Comparison of ENCODE assay signal across 16 mouse cellular contexts in genomic region chr5:25085170-25085569, GRCm38 (mm10). TPM values are rescaled to one million over a fixed set of nuclear protein-coding genes. Genes with fewer than 3 reads are reported as not detected.
DNase-seq lines count a peak whose midpoint lies in the region; ATAC-seq lines count a peak whose summit lies in the region.
"Had no signal": no experiment of that assay in that cellular context is flagged by ENCODE, and none has a peak within 500 bp of the region (broad histone marks: within the 10 kb centered on the region; RNA-seq: fewer than 3 reads in every experiment).

No protein-coding gene starts in this region.

- H3K4me2 ChIP-seq in midbrain, embryonic 11.5 days = no peak overlapping the region
- H3K4me2 ChIP-seq: limb, embryonic 15.5 days had no signal

- no peaks in the 10 kb centered on the region for H3K9me3 ChIP-seq in midbrain, embryonic 11.5 days (ENCODE audit: control insufficient read depth, low read length)
- no peaks in the 10 kb centered on the region for H3K9me3 ChIP-seq in embryonic facial prominence, embryonic 10.5 days
- H3K9me3 ChIP-seq: limb, embryonic 15.5 days; megakaryocyte, embryonic 14.5 days had no signal

- WGBS in midbrain, embryonic 11.5 days = 87% methylated on average over 10 of the region's 10 CpGs
- 89% methylated on average over 10 of the region's 10 CpGs for WGBS in embryonic facial prominence, embryonic 10.5 days

- H3K27ac ChIP-seq in brown adipose tissue, adult 24 weeks (replicated peaks; ENCODE audit: low read depth, low read length) = 0 out of 2 replicates have a peak overlapping the region, but pooled peaks have one; percentile 17
- no peak overlapping the region for H3K27ac ChIP-seq in midbrain, embryonic 11.5 days (ENCODE audit: low read depth, low read length)
- H3K27ac ChIP-seq in embryonic facial prominence, embryonic 10.5 days (replicated peaks) = no peak overlapping the region
- H3K27ac ChIP-seq: limb, embryonic 15.5 days had no signal

- ATAC-seq in midbrain, embryonic 11.5 days (ENCODE audit: low FRiP score) = no peak
- ATAC-seq in megakaryocyte-erythroid progenitor cell, adult 5-6 weeks (replicated peaks; ENCODE audit: low FRiP score, low TSS enrichment, poor library complexity, severe bottlenecking) = no peak
- ATAC-seq: inflammation-experienced regulatory T-cells, adult 6 months had no signal

- no peak overlapping the region for H3K9ac ChIP-seq in midbrain, embryonic 11.5 days (ENCODE audit: low read length)
- H3K9ac ChIP-seq: limb, embryonic 15.5 days had no signal

- no peaks in the 10 kb centered on the region for H3K36me3 ChIP-seq in midbrain, embryonic 11.5 days (ENCODE audit: control insufficient read depth, insufficient read depth, low read length)
- no peaks in the 10 kb centered on the region for H3K36me3 ChIP-seq in embryonic facial prominence, embryonic 10.5 days (replicated peaks)
- H3K36me3 ChIP-seq: limb, embryonic 15.5 days had no signal

- H3K27me3 ChIP-seq in midbrain, embryonic 11.5 days (ENCODE audit: control insufficient read depth, insufficient read depth, low read length) = no peaks in the 10 kb centered on the region
- H3K27me3 ChIP-seq in embryonic facial prominence, embryonic 10.5 days (replicated peaks; ENCODE audit: low read depth, poor library complexity, severe bottlenecking) = no peaks in the 10 kb centered on the region
- H3K27me3 ChIP-seq: limb, embryonic 15.5 days had no signal

- H3K4me1 ChIP-seq in brown adipose tissue, adult 24 weeks (ENCODE audit: control insufficient read depth, insufficient read depth, insufficient read length, low read length) = peaks cover 39% of the 10 kb centered on the region
- no peaks in the 10 kb centered on the region for H3K4me1 ChIP-seq in midbrain, embryonic 11.5 days (ENCODE audit: control insufficient read depth, insufficient read depth, low read length)
- H3K4me1 ChIP-seq in embryonic facial prominence, embryonic 10.5 days = 0 out of 2 replicates have a peak, but pooled peaks cover 3% of the 10 kb centered on the region

- intact Hi-C loops in left cerebral cortex, postnatal 14 days (cut with DNase I) = loop anchor here (5.0 kb wide), 1 partner anchor 77 kb away; no protein-coding TSS in a partner anchor

- peak; percentile 94 for DNase-seq in brain, adult 2 months (ENCODE audit: low read depth, low spot score)
- DNase-seq in layer of hippocampus, adult 8-10 months (ENCODE audit: low spot score in 2 of 2) = peak; percentile 89 to 91
- DNase-seq in left cerebral cortex, postnatal 14 days (ENCODE audit: low spot score in 2 of 2) = peak; percentile 79 to 88
- no peak for DNase-seq in midbrain, embryonic 11.5 days (ENCODE audit: low spot score, missing footprints)
- DNase-seq in gastrocnemius, postnatal 4 days (ENCODE audit: low spot score in 2 of 2) = no peak
- DNase-seq in embryonic facial prominence, embryonic 10.5 days (ENCODE audit: low spot score) = no peak
- DNase-seq: adrenal gland, postnatal 10 days; embryo, embryonic 11 days; heart, postnatal 10 days; kidney, postnatal 10 days; lung, adult 2 months had no signal

- H3K4me3 ChIP-seq in brown adipose tissue, adult 24 weeks (ENCODE audit: insufficient read depth, low read depth, low read length) = no peak overlapping the region
- no peak overlapping the region for H3K4me3 ChIP-seq in midbrain, embryonic 11.5 days (ENCODE audit: low read depth, low read length)
- H3K4me3 ChIP-seq in embryonic facial prominence, embryonic 10.5 days = no peak overlapping the region
- H3K4me3 ChIP-seq: limb, embryonic 15.5 days; megakaryocyte, embryonic 14.5 days had no signal

RNA-seq across cellular contexts. Expression of gene Prkag2, which starts 15.3 kb away (rescaled TPM):
- polyA plus RNA-seq in brown adipose tissue, adult 24 weeks (2012; ENCODE audit: insufficient read depth, insufficient read length, missing spikeins) = 32.6 and 60.2 TPM in 2 replicates
- 100 to 1,000 TPM; 143 to 198 (median 175) TPM for total RNA-seq in layer of hippocampus, adult 8-10 months (2022)
- 100 to 1,000 TPM in 1 of 2 experiments, 10 to 100 TPM in 1; 99.4 to 104 TPM for total RNA-seq in left cerebral cortex, postnatal 14 days (2021)
- polyA plus RNA-seq in midbrain, embryonic 11.5 days (2014; fragmentation: Nextera tagmentation; extraction: Ambion mirVana) = 59.8 and 62.1 TPM in 2 replicates
- total RNA-seq in gastrocnemius, postnatal 4 days (2021) = 10 to 100 TPM; 19.7 to 23.8 TPM
- 6.9 and 9.3 TPM in 2 replicates for total RNA-seq in megakaryocyte-erythroid progenitor cell, adult 5-6 weeks (2014; fragmentation: Nextera tagmentation)
- 9.1 and 13.3 TPM in 2 replicates for total RNA-seq in megakaryocyte-erythroid progenitor cell, adult 5-6 weeks (2017)
- 38.2 and 39.5 TPM in 2 replicates for polyA plus RNA-seq in embryonic facial prominence, embryonic 10.5 days (2016; fragmentation: Nextera tagmentation; extraction: Ambion mirVana)

Comparison
In these comparisons a context has a peak if more than half of its experiments do, and no peak if none do; other contexts are left out.
1. DNase-seq: peak in brain, adult 2 months (single experiment), layer of hippocampus, adult 8-10 months (2 of 2) and left cerebral cortex, postnatal 14 days (2 of 2); none in midbrain, embryonic 11.5 days (single experiment), gastrocnemius, postnatal 4 days (0 of 2) and embryonic facial prominence, embryonic 10.5 days (single experiment).
2. RNA of gene Prkag2, which starts 15.3 kb away (total RNA-seq): 143 to 198 TPM in layer of hippocampus, adult 8-10 months and 99.4 to 104 TPM in left cerebral cortex, postnatal 14 days; 19.7 to 23.8 TPM in gastrocnemius, postnatal 4 days and 6.9 to 13.3 TPM in megakaryocyte-erythroid progenitor cell, adult 5-6 weeks; every median in the first group is over 4 times any median in the second.